Mouse (Mus musculus) CH12.LX (cell line): ENCODE results near the gene Tmem238l. TPM values are rescaled to one million over a fixed set of nuclear protein-coding genes. Genes with fewer than 3 reads are reported as not detected.

Source experiments
- DNase-seq: peaks from one replicate; pipeline ENCODE4 v3.0.0-alpha.2; 2013; ENCODE audit errors: extremely low read depth
- H3K27ac ChIP-seq: 2 replicates; pipeline ENCODE4 v1.5.1; 2012; ENCODE audit warnings: low read depth, mild to moderate bottlenecking, control low read depth, moderate library complexity; ENCODE audit not compliant: insufficient read depth
- H3K27me3 ChIP-seq: replicated peaks from 2 replicates; pipeline ENCODE3; 2012; ENCODE audit warnings: inconsistent platforms
- H3K36me3 ChIP-seq, 2 experiments: replicated peaks in 1 of 2; 2 replicates each; pipeline versions ENCODE3 to v1.6.1; 2012; ENCODE audit warnings: inconsistent platforms in 1 of 2, low read length in 1 of 2, mild to moderate bottlenecking in 1 of 2, mixed read lengths in 1 of 2, moderate library complexity in 1 of 2; ENCODE audit not compliant: control insufficient read depth in 1 of 2, insufficient read depth in 1 of 2
- H3K4me1 ChIP-seq, 2 experiments: 2 replicates each; pipeline ENCODE4 v1.6.1; 2012; ENCODE audit warnings: inconsistent platforms in 1 of 2, moderate library complexity in 1 of 2; ENCODE audit not compliant: insufficient read depth in 2 of 2, control insufficient read depth in 1 of 2
- H3K4me2 ChIP-seq: 2 replicates; pipeline ENCODE4 v1.6.1; 2012; ENCODE audit warnings: low read depth, mild to moderate bottlenecking, control low read depth; ENCODE audit not compliant: poor library complexity, insufficient read depth, severe bottlenecking
- H3K4me3 ChIP-seq, 3 experiments: fragments of 150-350 bp in 1 of 3; sonication (generic) in 1 of 3; replicated peaks in 1 of 3; 2 replicates each; pipeline versions ENCODE3 to v1.5.1; 2011 to 2012; ENCODE audit warnings: low read depth in 2 of 3, low read length in 2 of 3, mild to moderate bottlenecking in 2 of 3, moderate library complexity in 2 of 3, control low read depth in 1 of 3, improper control_type of control experiment in 1 of 3, inconsistent platforms in 1 of 3, mixed read lengths in 1 of 3; ENCODE audit not compliant: poor library complexity in 1 of 3
- H3K79me2 ChIP-seq: replicated peaks from 2 replicates; pipeline ENCODE4 v1.6.1; 2012; ENCODE audit warnings: mild to moderate bottlenecking, moderate library complexity; ENCODE audit not compliant: control insufficient read depth, poor library complexity, insufficient read depth, severe bottlenecking; ENCODE audit errors: extremely low read depth
- H3K9ac ChIP-seq: 2 replicates; pipeline ENCODE4 v1.6.1; 2012; ENCODE audit warnings: low read depth, mild to moderate bottlenecking, control low read depth, moderate library complexity; ENCODE audit not compliant: insufficient read depth
- H3K9me3 ChIP-seq: replicated peaks from 2 replicates; pipeline ENCODE3; 2012; ENCODE audit warnings: low read length, inconsistent platforms, mixed read lengths
- BHLHE40 ChIP-seq: IDR thresholded peaks from 2 replicates; pipeline ENCODE4 v1.6.1; 2011; ENCODE audit warnings: mild to moderate bottlenecking, low read depth, low read length, improper control_type of control experiment
- CHD1 ChIP-seq: IDR thresholded peaks from 2 replicates; pipeline ENCODE4 v1.6.1; 2012; ENCODE audit warnings: low read depth, low read length, improper control_type of control experiment, inconsistent platforms
- CTCF ChIP-seq, 2 experiments: IDR thresholded peaks in 1 of 2; conservative IDR thresholded peaks in 1 of 2; 2 replicates each; pipeline ENCODE4 v1.5.1; 2011 to 2012; ENCODE audit warnings: low read depth in 2 of 2, low read length in 2 of 2, improper control_type of control experiment in 1 of 2, inconsistent platforms in 1 of 2, mild to moderate bottlenecking in 1 of 2, moderate library complexity in 1 of 2
- E2F4 ChIP-seq: IDR thresholded peaks from 2 replicates; pipeline ENCODE4 v1.6.1; 2011; ENCODE audit warnings: low read depth, low read length, improper control_type of control experiment; ENCODE audit not compliant: insufficient replicate concordance
- EP300 ChIP-seq: IDR thresholded peaks from 2 replicates; pipeline ENCODE4 v1.6.1; 2011; ENCODE audit warnings: low read length, improper control_type of control experiment
- ETS1 ChIP-seq: conservative IDR thresholded peaks from 2 replicates; pipeline ENCODE4 v1.6.1; 2012; ENCODE audit warnings: low read depth, mild to moderate bottlenecking, inconsistent platforms, low read length, improper control_type of control experiment, moderate library complexity
- GABPA ChIP-seq: IDR thresholded peaks from 2 replicates; pipeline ENCODE4 v1.6.1; 2012; ENCODE audit warnings: low read depth, low read length, improper control_type of control experiment, inconsistent platforms; ENCODE audit not compliant: insufficient replicate concordance
- IRF4 ChIP-seq: IDR thresholded peaks from 2 replicates; pipeline ENCODE4 v1.6.1; 2014; ENCODE audit warnings: low read depth, mild to moderate bottlenecking, inconsistent platforms, low read length, improper control_type of control experiment
- JUN ChIP-seq: IDR thresholded peaks from 2 replicates; pipeline ENCODE4 v1.6.1; 2011; ENCODE audit warnings: low read depth, mild to moderate bottlenecking, low read length, improper control_type of control experiment, moderate library complexity; ENCODE audit not compliant: insufficient read depth
- JUND ChIP-seq: conservative IDR thresholded peaks from 2 replicates; pipeline ENCODE4 v1.6.1; 2011; ENCODE audit warnings: low read depth, low read length, improper control_type of control experiment
- KAT2A ChIP-seq: IDR thresholded peaks from 2 replicates; pipeline ENCODE4 v1.6.1; 2012; ENCODE audit warnings: low read length, improper control_type of control experiment, inconsistent platforms; ENCODE audit not compliant: insufficient replicate concordance
- MAFK ChIP-seq: IDR thresholded peaks from 2 replicates; pipeline ENCODE4 v1.6.1; 2011; ENCODE audit warnings: low read length, improper control_type of control experiment; ENCODE audit not compliant: insufficient replicate concordance
- MAX ChIP-seq: IDR thresholded peaks from 2 replicates; pipeline ENCODE4 v1.6.1; 2011; ENCODE audit warnings: low read length, improper control_type of control experiment
- MAZ ChIP-seq: IDR thresholded peaks from 2 replicates; pipeline ENCODE4 v1.6.1; 2012; ENCODE audit warnings: low read depth, mild to moderate bottlenecking, inconsistent platforms, low read length, improper control_type of control experiment, moderate library complexity
- MEF2A ChIP-seq: IDR thresholded peaks from 2 replicates; pipeline ENCODE4 v1.6.1; 2014; ENCODE audit warnings: low read depth, mild to moderate bottlenecking, inconsistent platforms, low read length, improper control_type of control experiment, borderline replicate concordance
- MXI1 ChIP-seq: IDR thresholded peaks from 2 replicates; pipeline ENCODE4 v1.6.1; 2011; ENCODE audit warnings: mild to moderate bottlenecking, low read depth, low read length, improper control_type of control experiment
- MYC ChIP-seq: IDR thresholded peaks from 2 replicates; pipeline ENCODE4 v1.6.1; 2011; ENCODE audit warnings: low read depth, mild to moderate bottlenecking, improper control_type of control experiment, low read length
- RAD21 ChIP-seq: IDR thresholded peaks from 2 replicates; pipeline ENCODE4 v1.6.1; 2011; ENCODE audit warnings: low read depth, mild to moderate bottlenecking, low read length, improper control_type of control experiment, moderate library complexity
- SIN3A ChIP-seq: IDR thresholded peaks from 2 replicates; pipeline ENCODE4 v1.6.1; 2012; ENCODE audit warnings: low read length, improper control_type of control experiment, inconsistent platforms
- SMC3 ChIP-seq: IDR thresholded peaks from 2 replicates; pipeline ENCODE4 v1.6.1; 2011; ENCODE audit warnings: low read depth, low read length, improper control_type of control experiment
- TBP ChIP-seq: conservative IDR thresholded peaks from 2 replicates; pipeline ENCODE4 v1.6.1; 2011; ENCODE audit warnings: low read depth, low read length, improper control_type of control experiment
- TCF12 ChIP-seq: IDR thresholded peaks from 2 replicates; pipeline ENCODE4 v1.6.1; 2014; ENCODE audit warnings: low read depth, mild to moderate bottlenecking, inconsistent platforms, low read length, improper control_type of control experiment
- USF2 ChIP-seq: conservative IDR thresholded peaks from 2 replicates; pipeline ENCODE4 v1.6.1; 2011; ENCODE audit warnings: low read depth, low read length, improper control_type of control experiment
- ZC3H11A ChIP-seq: IDR thresholded peaks from 2 replicates; pipeline ENCODE4 v1.6.1; 2012; ENCODE audit warnings: low read depth, mild to moderate bottlenecking, inconsistent platforms, low read length, improper control_type of control experiment
- ZKSCAN1 ChIP-seq: IDR thresholded peaks from 2 replicates; pipeline ENCODE4 v1.6.1; 2012; ENCODE audit warnings: low read depth, inconsistent platforms, low read length, improper control_type of control experiment, borderline replicate concordance
- ZMIZ1 ChIP-seq: IDR thresholded peaks from 2 replicates; pipeline ENCODE4 v1.6.1; 2012; ENCODE audit warnings: low read depth, mild to moderate bottlenecking, inconsistent platforms, low read length, improper control_type of control experiment
- dilution Hi-C: fragments of 300-500 bp; cut with MboI; formaldehyde crosslinking; loops from 2 replicates; pipeline ENCODE4 v1.14.3; 2020; ENCODE audit warnings: low sequenced_read_pairs; ENCODE audit not compliant: extremely low pct_unique_long_range_greater_than_20kb, extremely low pct_ligation_motif_present
- in situ Hi-C: fragments of 300-500 bp; cut with MboI; formaldehyde crosslinking; loops from 3 replicates; pipeline ENCODE4 v1.14.3; 2019; ENCODE audit warnings: low sequenced_read_pairs, low pct_ligation_motif_present, low pct_unique_long_range_greater_than_20kb, mixed read lengths
- polyA plus RNA-seq: library from polyadenylated mRNA; unstranded; fragments of >175 nt; gene quantifications from 2 replicates; pipeline ENCODE4 v1.2.1, GENCODE M21; 2012; ENCODE audit warnings: low read depth; ENCODE audit not compliant: insufficient read length
- total RNA-seq, 2 experiments: library from RNA; depleted of rRNA; stranded (reverse); fragments of 300-350 nt in 1 of 2; fragments of >200 nt in 1 of 2; gene quantifications; 2 replicates each; pipeline ENCODE4 v1.2.3; 2012 to 2014

Gene Tmem238l
- total and polyA plus RNA-seq, 3 experiments: not detected

DNA sequence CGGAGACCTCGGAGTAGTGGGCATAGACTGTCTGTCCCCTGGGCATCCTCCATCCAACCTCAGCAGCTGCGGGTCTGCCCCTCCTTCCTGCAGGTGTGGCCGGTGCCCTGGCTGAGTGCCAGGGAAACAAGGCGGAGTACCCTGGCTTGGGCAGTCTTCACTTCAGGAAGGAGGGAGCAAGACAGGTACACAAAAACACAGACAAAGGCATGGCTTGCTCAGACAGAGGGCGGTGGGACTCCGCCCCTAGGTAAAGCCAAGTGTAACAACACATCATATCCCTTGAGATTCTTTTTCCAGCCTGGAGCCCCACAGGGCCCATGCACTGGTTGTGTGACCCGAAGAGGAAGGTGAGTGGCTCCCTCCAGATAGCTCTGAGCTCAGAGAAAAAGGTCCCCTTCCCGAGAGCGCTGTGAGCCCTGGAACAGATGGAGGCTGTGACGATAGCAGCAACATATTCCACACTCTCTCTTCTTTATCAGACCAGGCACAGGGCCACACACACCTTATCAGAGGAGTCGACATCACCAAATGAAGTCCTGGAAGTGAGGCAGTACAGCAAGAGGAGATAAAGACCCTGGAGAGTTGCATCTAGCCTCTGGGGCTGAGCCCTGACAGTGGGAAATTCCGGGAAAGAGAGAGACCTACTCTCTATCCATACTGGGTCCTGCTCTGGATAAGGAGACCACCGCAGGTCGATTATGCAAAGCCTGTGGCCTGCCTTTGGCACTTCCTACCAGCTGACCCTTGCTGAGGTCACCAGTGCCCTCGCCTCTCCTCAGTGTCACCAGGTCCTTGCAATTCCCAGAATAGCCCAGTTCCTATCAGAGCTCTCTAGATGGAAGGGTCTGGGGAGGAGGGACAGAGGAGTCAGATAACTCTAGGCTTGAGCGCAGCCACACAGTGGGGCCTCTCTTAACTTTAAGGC is 43.6 kb upstream of the Tmem238l start:
- Histone ChIP-seq H3K27ac (no peak overlapping the region), H3K79me2 (no peaks in the 10 kb centered on the region), H3K27me3 (peaks cover 59% of the 10 kb centered on the region), H3K9me3 (no peaks in the 10 kb centered on the region), H3K4me2 (no peak overlapping the region), H3K9ac (no peak overlapping the region), H3K4me3 (no peak overlapping the region), H3K4me1 (peaks cover 0 to 2% of the 10 kb centered on the region in 2 experiments; a peak in 1 of 4 replicates), H3K36me3 (no peaks in the 10 kb centered on the region)
- DNase-seq: no peak
- in situ Hi-C loops (loop anchor here (25.0 kb wide), 1 partner anchor 425 kb away; no protein-coding TSS in a partner anchor), dilution Hi-C loops (no loop called here)
- no peak for TF ChIP-seq ZKSCAN1
- no peak for TF ChIP-seq TBP
- TF ChIP-seq GABPA: no peak
- no peak for TF ChIP-seq KAT2A
- TF ChIP-seq MEF2A: no peak
- TF ChIP-seq JUN: no peak
- no peak for TF ChIP-seq EP300
- no peak for TF ChIP-seq TCF12
- TF ChIP-seq E2F4: no peak
- no peak for TF ChIP-seq CTCF (conservative IDR thresholded peaks at IDR 0.05 in 1 of 2, IDR thresholded peaks at IDR 0.05 in 1 of 2; ENCODE audit: low read depth in 2 of 2, low read length in 2 of 2)
- TF ChIP-seq USF2: no peak
- TF ChIP-seq SMC3: no peak
- no peak for TF ChIP-seq JUND
- no peak for TF ChIP-seq ZMIZ1
- TF ChIP-seq RAD21: no peak

DNA sequence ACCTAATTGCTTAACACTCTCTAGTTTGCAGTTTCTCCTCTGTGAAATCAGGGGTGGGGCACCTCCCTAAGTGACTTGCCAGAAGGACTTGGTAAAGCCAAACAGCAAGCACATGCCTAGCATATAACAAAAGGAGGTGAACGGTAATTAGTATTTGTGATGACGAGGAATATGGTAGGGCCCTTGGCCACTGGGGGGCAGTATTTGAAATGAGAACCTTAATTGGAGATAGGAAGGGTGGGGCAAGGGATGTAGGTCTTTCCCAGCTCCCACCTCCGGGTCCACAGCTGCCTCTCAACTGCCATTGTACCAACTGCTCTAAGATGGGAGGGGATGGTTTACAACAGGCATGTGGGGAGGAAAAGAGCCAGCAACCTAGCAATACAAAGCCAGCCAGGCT is 42.2 kb upstream of the Tmem238l start:
- H3K27ac ChIP-seq: no peak overlapping the region
- H3K36me3 ChIP-seq: no peaks in the 10 kb centered on the region
- dilution Hi-C loops: no loop called here
- in situ Hi-C loops: loop anchor here (25.0 kb wide), 1 partner anchor 423 kb away; no protein-coding TSS in a partner anchor
- TF ChIP-seq MXI1: no peak
- TF ChIP-seq E2F4: 0 out of 2 replicates have a peak, but pooled peaks have one; percentile 27
- TF ChIP-seq SMC3: peak; percentile 89
- peak; percentile 25; the same call in 1 of the 2 replicates for TF ChIP-seq ZC3H11A
- no peak for TF ChIP-seq MAX
- peak; percentile 57 for TF ChIP-seq IRF4
- 0 out of 2 replicates have a peak, but pooled peaks have one; percentile 22 for TF ChIP-seq MYC
- TF ChIP-seq MAZ: peak; percentile 80
- TF ChIP-seq CHD1: no peak
- TF ChIP-seq ETS1: no peak
- peak; percentile 71 to 93 for TF ChIP-seq CTCF (conservative IDR thresholded peaks at IDR 0.05 in 1 of 2, IDR thresholded peaks at IDR 0.05 in 1 of 2; ENCODE audit: low read depth in 2 of 2, low read length in 2 of 2)
- TF ChIP-seq RAD21: peak; percentile 65
- no peak for TF ChIP-seq MAFK
- TF ChIP-seq BHLHE40: 0 out of 2 replicates have a peak, but pooled peaks have one; percentile 7
- TF ChIP-seq SIN3A: 0 out of 2 replicates have a peak, but pooled peaks have one; percentile 40
- H3K4me3 ChIP-seq: no peak overlapping the region
- no peaks in the 10 kb centered on the region for H3K9me3 ChIP-seq
- no peak overlapping the region for H3K4me2 ChIP-seq
- peaks cover 0 to 2% of the 10 kb centered on the region in 2 experiments; a peak in 1 of 4 replicates for H3K4me1 ChIP-seq
- peak; percentile 69 for DNase-seq
- H3K9ac ChIP-seq: no peak overlapping the region
- H3K79me2 ChIP-seq: no peaks in the 10 kb centered on the region
- H3K27me3 ChIP-seq: peaks cover 70% of the 10 kb centered on the region
